Comparison of ENCODE assay signal across 13 mouse cellular contexts in the genomic region with DNA sequence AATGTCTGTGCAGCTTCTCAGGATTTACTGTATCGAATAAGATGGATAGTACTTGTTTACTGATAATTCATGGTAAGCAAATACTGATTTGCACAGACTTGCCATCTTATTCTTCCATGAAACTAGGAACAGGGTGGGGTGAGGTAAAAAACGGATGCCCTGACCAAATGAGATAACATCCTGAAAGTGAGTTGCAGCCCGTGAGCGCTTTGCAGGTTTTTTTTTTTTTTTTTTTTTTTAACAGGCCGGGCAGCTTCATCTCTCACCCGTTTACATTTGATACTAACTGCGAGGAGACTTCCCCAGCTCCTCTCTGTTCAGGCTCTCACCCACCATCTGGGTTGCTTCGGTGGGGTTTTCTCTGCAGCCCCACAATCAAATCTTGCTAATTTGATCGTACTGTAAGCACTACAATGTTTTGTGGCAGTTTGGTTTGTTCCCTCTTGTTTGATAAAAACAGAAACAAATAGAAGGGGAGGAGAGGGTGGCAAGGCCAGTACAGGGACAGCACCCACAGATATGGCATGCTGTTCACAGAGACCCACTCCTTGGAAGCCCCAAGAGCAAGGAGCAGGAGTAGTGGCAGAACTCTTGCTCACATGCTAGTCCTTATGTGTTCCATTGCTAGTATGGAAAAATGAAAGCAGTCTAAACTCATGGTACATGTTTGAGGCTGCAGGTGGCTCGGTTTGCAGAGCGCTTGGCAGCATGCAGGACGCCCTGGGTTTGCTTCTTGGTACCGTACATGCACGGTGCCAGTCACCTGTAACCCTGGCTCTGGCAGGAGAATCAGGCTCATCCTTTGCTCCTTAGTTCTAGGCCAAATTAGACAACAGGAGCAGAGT. TPM values are rescaled to one million over a fixed set of nuclear protein-coding genes. Genes with fewer than 3 reads are reported as not detected.
DNase-seq lines count a peak whose midpoint lies in the region; ATAC-seq lines count a peak whose summit lies in the region.
"Had no signal": no experiment of that assay in that cellular context is flagged by ENCODE, and none has a peak within 500 bp of the region (broad histone marks: within the 10 kb centered on the region; RNA-seq: fewer than 3 reads in every experiment).

No protein-coding gene starts in this region.

- ATAC-seq in CD4-positive, CD25-positive, alpha-beta regulatory T cell, adult 4 months, result no peak
- ATAC-seq in megakaryocyte, adult 5-6 weeks (ENCODE audit: poor library complexity, severe bottlenecking), result 0 out of 2 replicates have a peak, but pooled peaks have one; percentile 14
- ATAC-seq: intestine, embryonic 16.5 days had no signal

- DNase-seq in CD4-positive, CD25-positive, alpha-beta regulatory T cell, adult 2 months (ENCODE audit: low read depth, low spot score), result peak; percentile 35
- peak; percentile 65 for DNase-seq in induced T-regulatory cell, adult 2 months (ENCODE audit: low read depth)
- peak; percentile 64 for DNase-seq in thymus, postnatal 25 days
- no peak for DNase-seq in neural tube, embryonic 10.5 days (ENCODE audit: extremely low spot score, low spot score)
- no peak for DNase-seq in right cerebral cortex, postnatal 10 days (ENCODE audit: low spot score in 2 of 2)
- no peak for DNase-seq in natural killer cell, adult 2 months (ENCODE audit: low spot score in 2 of 2)
- DNase-seq: cerebellum, postnatal 10 days; gastrocnemius, adult 2 months; lung, adult 18-20 months; spleen, adult 18-20 months had no signal

RNA-seq across cellular contexts. Expression of a gene that starts 23.6 kb away (rescaled TPM):
- polyA plus RNA-seq in CD4-positive, CD25-positive, alpha-beta regulatory T cell, adult 4 months (2017; shearing (Covaris generic)), result 10 to 100 TPM in 1 of 2 experiments, 1 to 10 TPM in 1; 9.5 to 14.3 TPM
- 68.5 and 70.6 TPM in 2 replicates for total RNA-seq in megakaryocyte, adult 5-6 weeks (2015)
- 72.5 and 75.7 TPM in 2 replicates for total RNA-seq in megakaryocyte, adult 5-6 weeks (2017)

Comparison
In these comparisons a context has a peak if more than half of its experiments do, and no peak if none do; other contexts are left out.
1. DNase-seq: peak in CD4-positive, CD25-positive, alpha-beta regulatory T cell, adult 2 months (single experiment), induced T-regulatory cell, adult 2 months (single experiment) and thymus, postnatal 25 days (single experiment); none in neural tube, embryonic 10.5 days (single experiment), right cerebral cortex, postnatal 10 days (0 of 2) and natural killer cell, adult 2 months (0 of 2).